Mouse (Mus musculus) ES-E14 (cell line): Measurements from ENCODE around the gene Cib2. TPM values are rescaled to one million over a fixed set of nuclear protein-coding genes. Genes with fewer than 3 reads are reported as not detected.

Experiments
- DNase-seq: peaks from one replicate; pipeline ENCODE4 v3.0.0-alpha.2; 2013; ENCODE audit warnings: low read depth, low spot score
- H3K27ac ChIP-seq: 2 replicates; pipeline ENCODE4 v1.5.1; 2012; ENCODE audit warnings: low read depth, mild to moderate bottlenecking, low read length, moderate library complexity, mixed read lengths; ENCODE audit not compliant: poor library complexity, insufficient read depth, severe bottlenecking
- H3K36me3 ChIP-seq: 2 replicates; pipeline ENCODE4 v1.6.1; 2012; ENCODE audit warnings: mild to moderate bottlenecking, low read length, moderate library complexity, mixed read lengths; ENCODE audit not compliant: control insufficient read depth, poor library complexity, insufficient read depth, severe bottlenecking
- H3K4me1 ChIP-seq, 2 experiments: fragments of 150-350 bp in 1 of 2; sonication (generic) in 1 of 2; 2 replicates each; pipeline ENCODE4 v1.6.1; 2012; ENCODE audit warnings: low read length in 2 of 2, mild to moderate bottlenecking in 1 of 2, mixed read lengths in 1 of 2; ENCODE audit not compliant: control insufficient read depth in 2 of 2, insufficient read depth in 2 of 2, poor library complexity in 1 of 2
- H3K4me3 ChIP-seq, 2 experiments: fragments of 150-350 bp in 1 of 2; sonication (generic) in 1 of 2; 2 replicates each; pipeline ENCODE4 v1.5.1; 2012; ENCODE audit warnings: low read length in 2 of 2, low read depth in 1 of 2, mild to moderate bottlenecking in 1 of 2, mixed read lengths in 1 of 2; ENCODE audit not compliant: insufficient read depth in 1 of 2, poor library complexity in 1 of 2, severe bottlenecking in 1 of 2
- H3K9ac ChIP-seq: 2 replicates; pipeline ENCODE4 v1.6.1; 2012; ENCODE audit warnings: low read depth, mild to moderate bottlenecking, low read length, mixed read lengths; ENCODE audit not compliant: poor library complexity, insufficient read depth, severe bottlenecking
- H3K9me3 ChIP-seq: fragments of 150-350 bp; sonication (generic); 2 replicates; pipeline ENCODE4 v1.6.1; 2012; ENCODE audit warnings: low read depth, mild to moderate bottlenecking, low read length; ENCODE audit not compliant: control insufficient read depth, insufficient read depth
- CHD2 ChIP-seq: IDR thresholded peaks from 2 replicates; pipeline ENCODE4 v1.6.1; 2014; ENCODE audit warnings: mild to moderate bottlenecking, low read depth, low read length, inconsistent platforms
- HCFC1 ChIP-seq: IDR thresholded peaks from 2 replicates; pipeline ENCODE4 v1.6.1; 2012; ENCODE audit warnings: low read length, inconsistent platforms, borderline replicate concordance; ENCODE audit not compliant: insufficient read depth
- MAFK ChIP-seq: IDR thresholded peaks from 2 replicates; pipeline ENCODE4 v1.6.1; 2014; ENCODE audit warnings: mild to moderate bottlenecking, low read depth, low read length, inconsistent platforms; ENCODE audit not compliant: insufficient read depth
- ZC3H11A ChIP-seq: IDR thresholded peaks from 2 replicates; pipeline ENCODE4 v1.6.1; 2012; ENCODE audit warnings: low read depth, mild to moderate bottlenecking, inconsistent platforms, low read length, borderline replicate concordance
- ZNF384 ChIP-seq: IDR thresholded peaks from 2 replicates; pipeline ENCODE4 v1.6.1; 2012; ENCODE audit warnings: low read depth, low read length, inconsistent platforms
- in situ Hi-C, 2 experiments: fragments of 600-800 bp; cut with MboI; formaldehyde crosslinking; loops; one replicate each; pipeline ENCODE4 v1.15.1; 2025; ENCODE audit warnings: low sequenced_read_pairs in 2 of 2, inconsistent platforms in 1 of 2; ENCODE audit not compliant: unreplicated experiment in 2 of 2
- total RNA-seq: library from RNA; depleted of rRNA; stranded (reverse); fragments of 300-350 nt; gene quantifications from 2 replicates; pipeline ENCODE4 v1.2.3, GENCODE M21; 2012

Cib2 gene
- total RNA-seq, 1 experiment = 1.4 TPM

GRCm38 (mm10) chr9:54529950-54530349 lies 30.1 kb downstream of the Cib2 start:
- no peak overlapping the region for H3K4me3 ChIP-seq
- no peak overlapping the region for H3K27ac ChIP-seq
- DNase-seq = no peak
- TF ChIP-seq CHD2 (no peak), ZC3H11A (no peak)
- in situ Hi-C loops = no loop called here
- no peaks in the 10 kb centered on the region for H3K36me3 ChIP-seq
- H3K9ac ChIP-seq = no peak overlapping the region
- no peaks in the 10 kb centered on the region for H3K9me3 ChIP-seq
- no peaks in the 10 kb centered on the region for H3K4me1 ChIP-seq

- H3K9ac ChIP-seq = no peak overlapping the region
- TF ChIP-seq MAFK (no peak), ZC3H11A (no peak)
- no peaks in the 10 kb centered on the region for H3K9me3 ChIP-seq
- H3K27ac ChIP-seq = no peak overlapping the region
- in situ Hi-C loops = no loop called here
- no peak for DNase-seq
- H3K36me3 ChIP-seq = no peaks in the 10 kb centered on the region
- no peaks in the 10 kb centered on the region for H3K4me1 ChIP-seq
- H3K4me3 ChIP-seq = no peak overlapping the region
Observed at GRCm38 (mm10) chr9:54527694-54528093, 32.3 kb downstream of the Cib2 start.

GRCm38 (mm10) chr9:54520286-54520685 lies 39.7 kb downstream of the Cib2 start:
- Histone ChIP-seq H3K9ac (no peak overlapping the region), H3K36me3 (no peaks in the 10 kb centered on the region), H3K27ac (no peak overlapping the region), H3K9me3 (no peaks in the 10 kb centered on the region), H3K4me1 (no peaks in the 10 kb centered on the region), H3K4me3 (no peak overlapping the region)
- in situ Hi-C loops = no loop called here
- TF ChIP-seq MAFK = no peak
- TF ChIP-seq ZNF384 = no peak
- no peak for TF ChIP-seq HCFC1
- TF ChIP-seq ZC3H11A = no peak
- no peak for DNase-seq

GRCm38 (mm10) chr9:54518921-54519320 lies 41.1 kb downstream of the Cib2 start:
- Histone ChIP-seq H3K36me3 (no peaks in the 10 kb centered on the region), H3K27ac (no peak overlapping the region), H3K9ac (no peak overlapping the region), H3K9me3 (no peaks in the 10 kb centered on the region), H3K4me1 (no peaks in the 10 kb centered on the region), H3K4me3 (no peak overlapping the region)
- in situ Hi-C loops = no loop called here
- DNase-seq = no peak
- no peak for TF ChIP-seq HCFC1
- no peak for TF ChIP-seq ZC3H11A
- no peak for TF ChIP-seq CHD2
- no peak for TF ChIP-seq ZNF384
- no peak for TF ChIP-seq MAFK

GRCm38 (mm10) chr9:54515991-54516390 lies 44.0 kb downstream of the Cib2 start:
- no peak overlapping the region for H3K4me3 ChIP-seq
- TF ChIP-seq CHD2 (no peak), ZC3H11A (no peak), ZNF384 (no peak), HCFC1 (no peak), MAFK (no peak)
- no peaks in the 10 kb centered on the region for H3K36me3 ChIP-seq
- no peaks in the 10 kb centered on the region for H3K4me1 ChIP-seq
- H3K9me3 ChIP-seq = no peaks in the 10 kb centered on the region
- in situ Hi-C loops = no loop called here
- H3K27ac ChIP-seq = no peak overlapping the region
- no peak for DNase-seq
- H3K9ac ChIP-seq = no peak overlapping the region
